Mouse (Mus musculus) forebrain, embryonic 16.5 days (tissue): ENCODE measurements around the gene Ube2e1. TPM values are rescaled to one million over a fixed set of nuclear protein-coding genes. Genes with fewer than 3 reads are reported as not detected.

Experiments
- ATAC-seq: fragments of 200-750 bp; cut with Nextera tagmentation; 2 replicates; pipeline ENCODE4 v1.8.0; 2017; ENCODE audit warnings: mild to moderate bottlenecking, moderate library complexity
- H3K27ac ChIP-seq: fragments of 300-500 bp; sonication (generic); 2 replicates; pipeline ENCODE4 v1.5.1; 2014; ENCODE audit warnings: low read length, control low read depth
- H3K27me3 ChIP-seq: fragments of 300-500 bp; sonication (generic); replicated peaks from 2 replicates; pipeline ENCODE4 v1.6.1; 2014; ENCODE audit warnings: low read length; ENCODE audit not compliant: control insufficient read depth, insufficient read depth
- H3K36me3 ChIP-seq: fragments of 300-500 bp; sonication (generic); 2 replicates; pipeline ENCODE4 v1.6.1; 2014; ENCODE audit not compliant: control insufficient read depth, insufficient read depth
- H3K4me1 ChIP-seq: fragments of 300-500 bp; sonication (generic); replicated peaks from 2 replicates; pipeline ENCODE4 v1.6.1; 2014; ENCODE audit warnings: low read length; ENCODE audit not compliant: control insufficient read depth, insufficient read depth
- H3K4me2 ChIP-seq: fragments of 300-500 bp; sonication (generic); 2 replicates; pipeline ENCODE4 v1.6.1; 2014; ENCODE audit warnings: mild to moderate bottlenecking, low read length, control low read depth
- H3K4me3 ChIP-seq: fragments of 300-500 bp; sonication (generic); replicated peaks from 2 replicates; pipeline ENCODE4 v1.5.1; 2014; ENCODE audit warnings: mild to moderate bottlenecking, low read length, control low read depth
- H3K9ac ChIP-seq: fragments of 300-500 bp; sonication (generic); replicated peaks from 2 replicates; pipeline ENCODE4 v1.6.1; 2014; ENCODE audit warnings: low read depth, low read length, control low read depth
- H3K9me3 ChIP-seq: fragments of 300-500 bp; sonication (generic); 2 replicates; pipeline ENCODE4 v1.6.1; 2016; ENCODE audit warnings: low read length; ENCODE audit not compliant: control insufficient read depth
- WGBS: fragments of 180-500 bp; shearing (Covaris S2); extraction: QIAGEN DNeasy Blood & Tissue Kit; methylation state at CpG from one replicate; pipeline ENCODE4 v1.1.7; 2014; 5-methylcytosine and 5-hydroxymethylcytosine counted together
- polyA plus RNA-seq: library from polyadenylated mRNA; unstranded; fragments of >200 nt; fragmentation: Nextera tagmentation; extraction: Ambion mirVana; gene quantifications from 2 replicates; pipeline ENCODE4 v1.2.1, GENCODE M21; 2015

Gene Ube2e1
- polyA plus RNA-seq, 1 experiment from 2014 or later: 212 TPM

- Histone ChIP-seq H3K4me1 (no peaks in the 10 kb centered on the region), H3K9me3 (no peaks in the 10 kb centered on the region), H3K36me3 (no peaks in the 10 kb centered on the region), H3K4me2 (no peak overlapping the region), H3K27me3 (no peaks in the 10 kb centered on the region), H3K27ac (no peak overlapping the region), H3K9ac (no peak overlapping the region), H3K4me3 (no peak overlapping the region)
- WGBS: 57% methylated on average over 2 of the region's 2 CpGs
- no peak for ATAC-seq
These were observed 24.8 kb upstream of the Ube2e1 start for GRCm38 (mm10) chr14:18356442-18356841.

GRCm38 (mm10) chr14:18355514-18356190 is 24.0 kb upstream of the Ube2e1 start:
- Histone ChIP-seq H3K9me3 (no peaks in the 10 kb centered on the region), H3K4me1 (no peaks in the 10 kb centered on the region), H3K36me3 (no peaks in the 10 kb centered on the region), H3K4me2 (no peak overlapping the region), H3K27ac (no peak overlapping the region), H3K9ac (no peak overlapping the region), H3K27me3 (no peaks in the 10 kb centered on the region), H3K4me3 (no peak overlapping the region)
- WGBS: 81% methylated on average over 6 of the region's 6 CpGs
- ATAC-seq: no peak

DNA sequence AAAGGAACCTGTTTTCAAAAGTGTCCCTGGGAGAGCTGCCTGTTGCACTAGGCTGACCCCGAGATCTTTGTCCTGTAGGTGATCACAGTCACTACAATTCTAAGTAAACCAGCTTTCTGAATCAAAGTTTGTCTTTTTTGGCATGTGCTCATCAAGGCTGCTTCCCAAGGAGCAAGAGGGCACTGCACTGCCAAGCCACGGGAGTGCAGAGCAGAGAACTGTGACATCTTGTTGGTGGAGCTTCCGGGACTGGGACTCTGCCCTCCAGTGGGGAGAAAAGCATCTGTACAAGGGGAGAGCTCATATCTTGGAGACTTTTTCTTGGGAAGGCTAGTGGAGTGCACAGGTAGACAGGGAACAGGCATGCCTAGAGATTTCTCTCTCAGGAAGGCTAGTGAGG is 21.9 kb upstream of the Ube2e1 start:
- 62% methylated on average over 3 of the region's 3 CpGs for WGBS

DNA sequence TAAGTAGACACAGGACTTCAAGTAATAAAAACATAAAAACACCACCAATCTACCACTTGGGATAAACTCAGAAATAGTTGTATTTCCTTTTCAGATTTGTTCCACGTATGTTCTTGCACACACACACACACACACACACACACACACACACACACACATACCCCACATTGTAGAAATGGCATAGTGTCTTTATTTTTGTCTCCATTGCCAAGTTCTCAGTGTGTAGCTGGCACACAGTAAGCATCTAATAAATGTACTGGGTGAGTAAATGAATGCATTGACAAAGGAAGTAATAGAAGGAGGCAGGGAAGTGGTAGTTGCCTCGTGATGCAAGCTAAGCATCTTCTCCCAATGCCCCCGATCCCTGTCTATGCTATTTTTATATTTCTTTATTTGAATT is 21.3 kb upstream of the Ube2e1 start:
- H3K9ac ChIP-seq: no peak overlapping the region
- no peaks in the 10 kb centered on the region for H3K4me1 ChIP-seq
- H3K27ac ChIP-seq: no peak overlapping the region
- no peaks in the 10 kb centered on the region for H3K9me3 ChIP-seq
- no peaks in the 10 kb centered on the region for H3K36me3 ChIP-seq
- ATAC-seq: no peak
- no peaks in the 10 kb centered on the region for H3K27me3 ChIP-seq
- 52% methylated on average over 3 of the region's 3 CpGs for WGBS
- H3K4me3 ChIP-seq: no peak overlapping the region
- H3K4me2 ChIP-seq: no peak overlapping the region

More for the DNA sequence above, 21.9 kb upstream of the Ube2e1 start:
- Histone ChIP-seq H3K27ac (no peak overlapping the region), H3K9ac (no peak overlapping the region), H3K4me2 (no peak overlapping the region), H3K27me3 (no peaks in the 10 kb centered on the region), H3K36me3 (no peaks in the 10 kb centered on the region), H3K9me3 (no peaks in the 10 kb centered on the region), H3K4me1 (no peaks in the 10 kb centered on the region), H3K4me3 (no peak overlapping the region)
- ATAC-seq: no peak

DNA sequence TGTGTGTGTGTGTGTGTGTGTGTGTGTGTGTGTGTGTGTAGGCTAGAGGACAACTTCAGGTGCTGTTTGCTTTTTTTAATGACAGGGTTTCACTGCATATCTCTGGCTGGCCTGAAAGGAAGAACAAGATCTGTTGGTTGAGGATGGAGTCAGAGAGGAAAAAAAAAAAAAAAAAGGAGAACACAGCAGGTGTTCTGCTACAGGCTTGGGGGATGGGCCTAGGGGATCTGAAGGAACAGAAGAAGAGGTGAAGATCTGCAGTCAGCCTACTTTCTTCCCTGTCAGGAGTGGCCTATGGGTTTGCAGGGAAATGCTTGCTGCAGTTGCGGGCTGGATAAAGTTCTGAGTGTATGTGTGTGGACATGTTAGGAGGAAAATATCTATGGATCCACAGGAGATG is 19.0 kb upstream of the Ube2e1 start:
- no peak for ATAC-seq
- H3K4me1 ChIP-seq: no peaks in the 10 kb centered on the region
- WGBS: 87% methylated on average over 1 of the region's 1 CpGs
- H3K36me3 ChIP-seq: no peaks in the 10 kb centered on the region
- H3K9ac ChIP-seq: no peak overlapping the region
- no peaks in the 10 kb centered on the region for H3K9me3 ChIP-seq
- H3K4me3 ChIP-seq: no peak overlapping the region
- no peak overlapping the region for H3K27ac ChIP-seq
- H3K4me2 ChIP-seq: no peak overlapping the region
- no peaks in the 10 kb centered on the region for H3K27me3 ChIP-seq

DNA sequence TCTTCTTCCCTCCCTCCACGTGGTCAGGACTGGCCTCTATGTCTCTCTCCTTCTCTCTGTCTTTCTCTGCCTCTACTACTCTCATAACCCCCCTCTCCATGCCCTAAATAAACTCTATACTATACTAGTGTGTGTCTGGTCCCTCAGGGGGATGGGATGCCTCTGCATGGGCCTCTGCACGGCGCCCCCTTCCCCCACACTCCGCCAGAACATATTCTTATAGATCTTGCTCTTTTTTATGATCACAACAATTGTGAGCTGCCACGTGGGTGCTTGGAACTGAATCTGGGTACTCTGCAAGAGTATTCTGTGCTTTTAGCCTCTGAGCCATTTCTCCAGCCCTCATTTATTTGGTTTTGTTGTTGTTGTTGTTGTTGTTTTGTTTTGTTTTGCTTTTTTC is 18.2 kb upstream of the Ube2e1 start:
- no peak overlapping the region for H3K4me2 ChIP-seq
- H3K9me3 ChIP-seq: no peaks in the 10 kb centered on the region
- H3K36me3 ChIP-seq: no peaks in the 10 kb centered on the region
- ATAC-seq: no peak
- no peak overlapping the region for H3K27ac ChIP-seq
- no peaks in the 10 kb centered on the region for H3K27me3 ChIP-seq
- no peak overlapping the region for H3K9ac ChIP-seq
- no peak overlapping the region for H3K4me3 ChIP-seq
- H3K4me1 ChIP-seq: no peaks in the 10 kb centered on the region
- 68% methylated on average over 5 of the region's 5 CpGs for WGBS

GRCm38 (mm10) chr14:18343589-18343988 is 11.9 kb upstream of the Ube2e1 start:
- no peak overlapping the region for H3K9ac ChIP-seq
- no peak overlapping the region for H3K4me3 ChIP-seq
- H3K36me3 ChIP-seq: no peaks in the 10 kb centered on the region
- no peak for ATAC-seq
- no peak overlapping the region for H3K4me2 ChIP-seq
- H3K27me3 ChIP-seq: no peaks in the 10 kb centered on the region
- WGBS: 80% methylated on average over 4 of the region's 4 CpGs
- H3K9me3 ChIP-seq: no peaks in the 10 kb centered on the region
- no peaks in the 10 kb centered on the region for H3K4me1 ChIP-seq
- H3K27ac ChIP-seq: no peak overlapping the region

DNA sequence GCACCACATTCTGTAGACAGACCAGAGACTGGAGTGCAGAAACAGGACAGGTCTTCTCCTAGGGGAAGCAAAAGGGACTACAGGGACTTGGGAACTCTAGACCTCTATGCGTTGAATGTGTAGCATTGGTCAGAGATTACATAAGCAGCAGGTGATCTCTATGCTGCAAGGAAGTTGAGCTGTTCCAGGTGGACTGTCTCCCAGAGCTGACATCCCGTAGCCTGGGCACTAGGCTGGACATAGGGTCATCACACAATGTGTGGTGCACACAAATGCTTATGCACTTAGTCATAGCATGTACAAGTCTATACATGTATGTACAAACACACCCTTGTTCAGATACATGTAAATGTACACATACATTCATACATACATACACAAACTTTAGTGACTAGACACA is 11.1 kb upstream of the Ube2e1 start:
- H3K27ac ChIP-seq: no peak overlapping the region
- no peak overlapping the region for H3K4me3 ChIP-seq
- no peaks in the 10 kb centered on the region for H3K27me3 ChIP-seq
- 89% methylated on average over 2 of the region's 2 CpGs for WGBS
- no peaks in the 10 kb centered on the region for H3K4me1 ChIP-seq
- no peak overlapping the region for H3K9ac ChIP-seq
- no peak for ATAC-seq
- H3K36me3 ChIP-seq: no peaks in the 10 kb centered on the region
- H3K9me3 ChIP-seq: no peaks in the 10 kb centered on the region
- no peak overlapping the region for H3K4me2 ChIP-seq

DNA sequence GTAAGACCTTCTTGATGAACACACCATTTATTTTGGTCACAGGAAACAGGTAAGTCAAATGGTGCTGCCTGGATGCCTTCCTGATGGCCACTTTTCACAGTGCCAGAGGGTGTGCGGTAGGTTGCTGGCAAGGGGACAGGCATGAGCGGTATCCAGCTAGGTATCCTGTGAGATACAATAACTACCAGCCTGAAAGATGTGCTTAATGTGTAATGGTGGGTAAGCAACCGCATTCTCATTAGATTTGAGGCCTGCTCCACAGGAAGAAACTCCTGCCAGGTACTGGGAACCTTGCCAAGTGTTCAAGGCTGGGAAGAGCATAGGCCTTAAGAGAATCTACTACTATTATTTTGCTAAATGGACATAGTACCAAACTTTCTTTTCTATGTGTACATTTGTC is 9.4 kb upstream of the Ube2e1 start:
- no peaks in the 10 kb centered on the region for H3K27me3 ChIP-seq
- H3K36me3 ChIP-seq: no peaks in the 10 kb centered on the region
- no peak overlapping the region for H3K4me3 ChIP-seq
- H3K9me3 ChIP-seq: no peaks in the 10 kb centered on the region
- 49% methylated on average over 3 of the region's 3 CpGs for WGBS
- H3K27ac ChIP-seq: no peak overlapping the region
- no peak for ATAC-seq
- no peaks in the 10 kb centered on the region for H3K4me1 ChIP-seq
- no peak overlapping the region for H3K9ac ChIP-seq
- no peak overlapping the region for H3K4me2 ChIP-seq

DNA sequence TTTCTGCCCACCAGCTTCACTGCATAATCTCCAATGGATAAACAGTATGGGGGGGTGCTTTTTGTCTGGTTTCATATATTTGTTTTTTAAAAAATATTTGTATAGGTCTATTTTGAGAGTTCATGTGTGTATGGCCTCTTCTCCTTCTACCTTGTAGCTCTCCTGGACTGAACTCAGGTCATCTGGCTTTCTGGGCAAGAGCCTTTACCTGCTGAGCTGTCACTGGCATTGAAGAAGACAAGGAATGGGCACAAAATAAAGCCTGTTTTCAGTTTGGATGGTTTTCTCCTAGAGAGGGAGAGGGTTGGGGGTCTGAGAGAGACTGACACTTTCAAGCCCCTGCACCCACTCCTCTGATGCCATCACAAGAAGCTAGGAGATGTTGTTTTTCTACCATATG is 4.4 kb upstream of the Ube2e1 start:
- Histone ChIP-seq H3K36me3 (no peaks in the 10 kb centered on the region), H3K4me1 (0 out of 2 replicates have a peak, but pooled peaks cover 2% of the 10 kb centered on the region), H3K4me3 (no peak overlapping the region), H3K9ac (no peak overlapping the region), H3K27me3 (no peaks in the 10 kb centered on the region), H3K9me3 (no peaks in the 10 kb centered on the region), H3K4me2 (no peak overlapping the region), H3K27ac (no peak overlapping the region)
- ATAC-seq: no peak
